Mouse (Mus musculus): ENCODE data around the gene Btnl9. TPM values are rescaled to one million over a fixed set of nuclear protein-coding genes. Genes with fewer than 3 reads are reported as not detected.

The Btnl9 gene
- total RNA-seq (2012; rRNA removed) (not detected in 2 replicates), polyA plus RNA-seq (2012; ENCODE audit: insufficient read depth in 1 of 2, insufficient read length in 2 of 2, low read depth in 1 of 2, low replicate concordance in 2 of 2, missing spikeins in 1 of 2) (under 1 TPM in 1 of 2 experiments, not detected in 1; 0.03 TPM)

GRCm38 (mm10) chr11:49186955-49187488 is at the start of gene Btnl9:
Gene Btnl9, minus strand, starts transcription at chr11:49187159.
- DNase-seq (ENCODE audit: low read depth, low spot score) = no peak
- TF ChIP-seq KAT2A (conservative IDR thresholded peaks at IDR 0.05; ENCODE audit: low read depth, low read length) = no peak
- TF ChIP-seq POLR2AphosphoS2 (IDR thresholded peaks at IDR 0.05; ENCODE audit: low read length) = no peak
- no peak for TF ChIP-seq ELF1 (IDR thresholded peaks at IDR 0.05; ENCODE audit: low read depth, low read length)
- TF ChIP-seq ETS1 (IDR thresholded peaks at IDR 0.05; ENCODE audit: low read depth, low read length) = no peak
- TF ChIP-seq MXI1 (IDR thresholded peaks at IDR 0.05; ENCODE audit: low read depth, low read length) = no peak
- no peak for TF ChIP-seq MEF2A (IDR thresholded peaks at IDR 0.05; ENCODE audit: extremely low read depth, insufficient replicate concordance, low read depth, low read length, poor library complexity, severe bottlenecking)
- TF ChIP-seq CHD2 (IDR thresholded peaks at IDR 0.05; ENCODE audit: low read length) = no peak
- TF ChIP-seq POLR2A (IDR thresholded peaks at IDR 0.05; ENCODE audit: control insufficient read depth in 1 of 2, insufficient read depth in 1 of 2, low read depth in 1 of 2, low read length in 2 of 2, poor library complexity in 1 of 2) = no peak
- TF ChIP-seq NELFE (IDR thresholded peaks at IDR 0.05; ENCODE audit: low read depth, low read length) = no peak
- TF ChIP-seq ZC3H11A (IDR thresholded peaks at IDR 0.05; ENCODE audit: low read depth, low read length) = no peak
- Histone ChIP-seq H3K36me3 (ENCODE audit: control insufficient read depth in 1 of 2, insufficient read depth in 2 of 2, low read length in 2 of 2) (no peaks in the 10 kb centered on the region), H3K4me1 (ENCODE audit: control insufficient read depth in 1 of 2, insufficient read depth in 2 of 2, low read length in 2 of 2) (no peaks in the 10 kb centered on the region), H3K79me2 (ENCODE audit: control insufficient read depth, insufficient read depth, low read length, poor library complexity) (no peaks in the 10 kb centered on the region), H3K27ac (ENCODE audit: control insufficient read depth, low read depth, low read length) (no peak within 1 kb of the TSS), H3K9me3 (replicated peaks; ENCODE audit: insufficient read depth, low read length) (no peaks in the 10 kb centered on the region), H3K4me3 (ENCODE audit: control insufficient read depth in 1 of 2, insufficient read depth in 1 of 2, low read depth in 2 of 2, low read length in 2 of 2) (no peak within 1 kb of the TSS), H3K9ac (ENCODE audit: control insufficient read depth, low read depth, low read length, poor library complexity, severe bottlenecking) (no peak within 1 kb of the TSS), H3K27me3 (ENCODE audit: control insufficient read depth in 1 of 2, insufficient read depth in 2 of 2, low read length in 2 of 2) (peaks cover 0 to 2% of the 10 kb centered on the region in 2 experiments; a peak in 2 of 4 replicates)

- peaks cover 0 to 2% of the 10 kb centered on the region in 2 experiments; a peak in 1 of 4 replicates for H3K27me3 ChIP-seq (ENCODE audit: control insufficient read depth in 1 of 2, insufficient read depth in 2 of 2, low read length in 2 of 2)
- no peak overlapping the region for H3K27ac ChIP-seq (ENCODE audit: control insufficient read depth, low read depth, low read length)
- TF ChIP-seq NRF1 (IDR thresholded peaks at IDR 0.05; ENCODE audit: insufficient read depth, low read depth, low read length, poor library complexity, severe bottlenecking) (no peak), NELFE (IDR thresholded peaks at IDR 0.05; ENCODE audit: low read depth, low read length) (no peak), CTCF (IDR thresholded peaks at IDR 0.05 in 2 of 3, conservative IDR thresholded peaks at IDR 0.05 in 1 of 3; ENCODE audit: control insufficient read depth in 1 of 3, insufficient read depth in 1 of 3, low read depth in 2 of 3, low read length in 3 of 3, poor library complexity in 1 of 3, severe bottlenecking in 1 of 3) (no peak), ELF1 (IDR thresholded peaks at IDR 0.05; ENCODE audit: low read depth, low read length) (no peak), MYB (IDR thresholded peaks at IDR 0.05; ENCODE audit: low read depth, low read length) (no peak), E2F4 (IDR thresholded peaks at IDR 0.05; ENCODE audit: borderline replicate concordance, low read depth, low read length) (no peak)
- H3K79me2 ChIP-seq (ENCODE audit: control insufficient read depth, insufficient read depth, low read length, poor library complexity) = no peaks in the 10 kb centered on the region
- H3K4me1 ChIP-seq (ENCODE audit: control insufficient read depth in 1 of 2, insufficient read depth in 2 of 2, low read length in 2 of 2) = peaks cover 6 to 12% of the 10 kb centered on the region in 2 experiments
- H3K9me3 ChIP-seq (replicated peaks; ENCODE audit: insufficient read depth, low read length) = no peaks in the 10 kb centered on the region
- peaks cover 0 to 11% of the 10 kb centered on the region in 2 experiments; a peak in 2 of 4 replicates for H3K36me3 ChIP-seq (ENCODE audit: control insufficient read depth in 1 of 2, insufficient read depth in 2 of 2, low read length in 2 of 2)
- DNase-seq (ENCODE audit: low read depth, low spot score) = no peak
- no peak overlapping the region for H3K9ac ChIP-seq (ENCODE audit: control insufficient read depth, low read depth, low read length, poor library complexity, severe bottlenecking)
- no peak overlapping the region for H3K4me3 ChIP-seq (ENCODE audit: control insufficient read depth in 1 of 2, insufficient read depth in 1 of 2, low read depth in 2 of 2, low read length in 2 of 2)
Measured at GRCm38 (mm10) chr11:49235459-49236207, 48.7 kb upstream of the Btnl9 start.
